Mouse (Mus musculus): ENCODE results near the gene Olfr420. TPM values are rescaled to one million over a fixed set of nuclear protein-coding genes. Genes with fewer than 3 reads are reported as not detected.

Gene Olfr420
- not detected in 2 replicates for total RNA-seq (2021)
- long read RNA-seq = 0 reads

- no peak for DNase-seq
These were observed at the start of gene Olfr420 for GRCm38 (mm10) chr1:174155333-174155732. Gene Olfr420 (plus strand): TSS chr1:174155633.

- DNase-seq = no peak
These were observed 34.4 kb upstream of the Olfr420 start, which contains the start of gene Olfr231 for GRCm38 (mm10) chr1:174121062-174121461. Gene Olfr231 (minus strand): TSS chr1:174121162.

- DNase-seq = no peak
These were observed 24.2 kb upstream of the Olfr420 start, which contains the start of gene Olfr424 for GRCm38 (mm10) chr1:174131217-174131616. Gene Olfr424 (plus strand): TSS chr1:174131517.

- no peak for DNase-seq
These were observed 23.4 kb upstream of the Olfr420 start for GRCm38 (mm10) chr1:174131999-174132398.

GRCm38 (mm10) chr1:174141384-174141783, 14.0 kb upstream of the Olfr420 start:
- no peak for DNase-seq

GRCm38 (mm10) chr1:174146696-174147095, 8.7 kb upstream of the Olfr420 start:
- no peak for DNase-seq

GRCm38 (mm10) chr1:174149289-174149688, 6.1 kb upstream of the Olfr420 start:
- DNase-seq = no peak

- DNase-seq = no peak
These were observed 2.2 kb downstream of the Olfr420 start for GRCm38 (mm10) chr1:174157622-174158021.

GRCm38 (mm10) chr1:174158512-174158911, 3.1 kb downstream of the Olfr420 start:
- DNase-seq = no peak

GRCm38 (mm10) chr1:174159095-174159494, 3.7 kb downstream of the Olfr420 start:
- DNase-seq = no peak

- DNase-seq = peak; percentile 9
These were observed 13.6 kb downstream of the Olfr420 start for GRCm38 (mm10) chr1:174169024-174169423.

GRCm38 (mm10) chr1:174170706-174171501, 15.5 kb downstream of the Olfr420 start:
- no peak for DNase-seq

GRCm38 (mm10) chr1:174171537-174171936, 16.1 kb downstream of the Olfr420 start:
- DNase-seq = no peak

GRCm38 (mm10) chr1:174172605-174173004, 17.2 kb downstream of the Olfr420 start, which contains the start of gene Spta1:
Gene Spta1 (plus strand): TSS chr1:174172776.
- DNase-seq = no peak

- no peak for DNase-seq
These were observed 49.3 kb downstream of the Olfr420 start for GRCm38 (mm10) chr1:174204699-174205098.

Other genes with a start within 250 kb of the Olfr420 start
- gene Ifi211, start 242.6 kb upstream of the Olfr420 start, total RNA-seq (2021) = 0.97 TPM in 1 of 2 replicates, not detected in the other
- 17.0 and 19.2 TPM in 2 replicates for gene Mndal, start 213.1 kb upstream of the Olfr420 start, total RNA-seq (2021)
- gene Ifi203, start 213.0 kb upstream of the Olfr420 start, total RNA-seq (2021) = 11.9 and 15.6 TPM in 2 replicates
- gene Ifi202b, start 172.9 kb upstream of the Olfr420 start, total RNA-seq (2021) = not detected in 2 replicates
- 0.97 and 1.3 TPM in 2 replicates for gene Ifi205, start 123.8 kb upstream of the Olfr420 start, total RNA-seq (2021)
- not detected in 2 replicates for gene Olfr433, start 114.9 kb upstream of the Olfr420 start, total RNA-seq (2021)
- not detected in 2 replicates for gene Olfr432, start 106.4 kb upstream of the Olfr420 start, total RNA-seq (2021)
- not detected in 2 replicates for gene Olfr430, start 89.0 kb upstream of the Olfr420 start, total RNA-seq (2021)
- gene Olfr429, start 71.3 kb upstream of the Olfr420 start, total RNA-seq (2021) = not detected in 2 replicates
- gene Olfr427, start 58.7 kb upstream of the Olfr420 start, total RNA-seq (2021) = not detected in 2 replicates
- gene Olfr231, start 34.5 kb upstream of the Olfr420 start, total RNA-seq (2021) = not detected in 2 replicates
- gene Olfr424, start 24.1 kb upstream of the Olfr420 start, total RNA-seq (2021) = not detected in 2 replicates
- gene Spta1, start 17.1 kb downstream of the Olfr420 start, total RNA-seq (2021) = 0.97 and 1.4 TPM in 2 replicates
- not detected in 2 replicates for gene Olfr419, start 96.4 kb downstream of the Olfr420 start, total RNA-seq (2021)
- gene Mptx1, start 174.9 kb downstream of the Olfr420 start, total RNA-seq (2021) = not detected in 2 replicates
- not detected in 2 replicates for gene Olfr417, start 209.5 kb downstream of the Olfr420 start, total RNA-seq (2021)
- gene Olfr248, start 235.4 kb downstream of the Olfr420 start, total RNA-seq (2021) = not detected in 2 replicates

All from adrenal gland, postnatal 25 days (tissue).